In the genomic region with DNA sequence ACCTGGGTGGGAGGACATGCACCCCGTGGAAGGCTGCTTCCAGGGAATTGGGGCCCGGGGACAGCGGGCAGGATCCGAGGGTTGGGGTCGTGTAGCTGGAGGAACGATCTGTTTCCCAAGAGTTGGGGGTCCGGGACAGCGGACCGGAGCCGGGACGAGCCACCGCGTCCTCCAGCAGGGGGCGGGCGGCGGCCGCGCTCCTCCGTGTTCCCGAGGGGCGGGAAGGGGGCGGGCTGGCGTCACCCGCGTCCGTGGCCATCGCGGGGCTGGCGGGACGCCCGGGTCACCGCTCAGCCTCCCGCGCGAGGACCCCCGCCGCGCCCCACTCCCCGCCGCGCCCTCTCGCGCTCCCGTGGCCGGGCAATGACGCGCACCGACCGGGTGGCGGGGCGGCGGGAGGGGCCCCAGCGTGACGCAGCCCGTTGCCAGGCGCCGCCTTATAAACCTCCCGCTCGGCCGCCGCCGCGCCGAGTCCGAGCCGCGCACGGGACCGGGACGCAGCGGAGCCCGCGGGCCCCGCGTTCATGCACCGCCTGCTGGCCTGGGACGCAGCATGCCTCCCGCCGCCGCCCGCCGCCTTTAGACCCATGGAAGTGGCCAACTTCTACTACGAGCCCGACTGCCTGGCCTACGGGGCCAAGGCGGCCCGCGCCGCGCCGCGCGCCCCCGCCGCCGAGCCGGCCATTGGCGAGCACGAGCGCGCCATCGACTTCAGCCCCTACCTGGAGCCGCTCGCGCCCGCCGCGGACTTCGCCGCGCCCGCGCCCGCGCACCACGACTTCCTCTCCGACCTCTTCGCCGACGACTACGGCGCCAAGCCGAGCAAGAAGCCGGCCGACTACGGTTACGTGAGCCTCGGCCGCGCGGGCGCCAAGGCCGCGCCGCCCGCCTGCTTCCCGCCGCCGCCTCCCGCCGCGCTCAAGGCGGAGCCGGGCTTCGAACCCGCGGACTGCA, we compare ENCODE assay signal across 8 mouse cellular contexts. TPM values are rescaled to one million over a fixed set of nuclear protein-coding genes. Genes with fewer than 3 reads are reported as not detected.
DNase-seq lines count a peak whose midpoint lies in the region; ATAC-seq lines count a peak whose summit lies in the region.

A gene (plus strand): TSS at position 418 of the 954 bp plus-strand sequence.

- H3K36me3 ChIP-seq in hindbrain, embryonic 12.5 days, result no peaks in the 10 kb centered on the region

- no peak within 1 kb of the TSS for H3K27ac ChIP-seq in hindbrain, embryonic 12.5 days

- peak within 1 kb of the TSS; percentile 60 for H3K9ac ChIP-seq in hindbrain, embryonic 12.5 days

- peaks cover 73% of the 10 kb centered on the region for H3K27me3 ChIP-seq in hindbrain, embryonic 12.5 days

- peak within 1 kb of the TSS; percentile 89 for H3K4me2 ChIP-seq in hindbrain, embryonic 12.5 days (replicated peaks)

- peaks cover 17% of the 10 kb centered on the region for H3K4me1 ChIP-seq in hindbrain, embryonic 12.5 days

- H3K9me3 ChIP-seq in hindbrain, embryonic 12.5 days (replicated peaks), result no peaks in the 10 kb centered on the region

- DNase-seq in Muller cell, postnatal 12 days (ENCODE audit: inconsistent ontology term), result peak; percentile 92
- DNase-seq in cerebellum, postnatal 14 days, result peak; percentile 69 to 77
- peak; percentile 64 to 70 for DNase-seq in frontal cortex, postnatal 25 days (ENCODE audit: low spot score in 2 of 2)
- peak; percentile 71 to 89 for DNase-seq in layer of hippocampus, postnatal 25 days (ENCODE audit: extremely low spot score in 1 of 2, low spot score in 1 of 2)
- DNase-seq in lung, postnatal 14 days, result peak; percentile 91
- DNase-seq in ovary, postnatal 14 days (ENCODE audit: low spot score), result peak; percentile 85
- peak; percentile 77 for DNase-seq in thymus, postnatal 14 days

- peak within 1 kb of the TSS; percentile 64 for H3K4me3 ChIP-seq in hindbrain, embryonic 12.5 days

- under 1% methylated on average over 119 of the region's 147 CpGs for WGBS in hindbrain, embryonic 12.5 days

- peak; percentile 52 for ATAC-seq in hindbrain, embryonic 12.5 days (ENCODE audit: low FRiP score)

RNA-seq across cellular contexts. Expression of the gene that starts here (rescaled TPM):
- 4.1 and 4.5 TPM in 2 replicates for polyA plus RNA-seq in hindbrain, embryonic 12.5 days (2016; fragmentation: Nextera tagmentation; extraction: Ambion mirVana)
- 10 to 100 TPM; 32.4 to 32.8 TPM for total RNA-seq in layer of hippocampus, postnatal 25 days (2021)
